In genomic region chr15:27575932-27576331, GRCm38 (mm10) we compare ENCODE assay signal across 11 mouse cellular contexts. TPM values are rescaled to one million over a fixed set of nuclear protein-coding genes. Genes with fewer than 3 reads are reported as not detected.
DNase-seq lines count a peak whose midpoint lies in the region; ATAC-seq and TF ChIP-seq lines count a peak whose summit lies in the region.
"Had no signal": no experiment of that assay in that cellular context is flagged by ENCODE, and none has a peak within 500 bp of the region (broad histone marks: within the 10 kb centered on the region; RNA-seq: fewer than 3 reads in every experiment).

No protein-coding gene starts in this region.

- ATAC-seq in forebrain, embryonic 14.5 days, result 0 out of 2 replicates have a peak, but pooled peaks have one; percentile 32
- ATAC-seq in forebrain, embryonic 11.5 days (replicated peaks; ENCODE audit: low FRiP score), result no peak
- ATAC-seq: liver, embryonic 12.5 days had no signal

- H3K36me3 ChIP-seq in forebrain, embryonic 14.5 days (ENCODE audit: control insufficient read depth, insufficient read depth, low read length), result peaks cover 15% of the 10 kb centered on the region
- no peaks in the 10 kb centered on the region for H3K36me3 ChIP-seq in forebrain, embryonic 11.5 days (ENCODE audit: control insufficient read depth, insufficient read depth, low read length)

- H3K4me1 ChIP-seq in forebrain, embryonic 14.5 days (ENCODE audit: control insufficient read depth, insufficient read depth, low read length), result peaks cover 7% of the 10 kb centered on the region; the same call in 1 of the 2 replicates
- H3K4me1 ChIP-seq in forebrain, embryonic 11.5 days (replicated peaks; ENCODE audit: control insufficient read depth, insufficient read depth, low read length), result no peaks in the 10 kb centered on the region
- H3K4me1 ChIP-seq: liver, embryonic 12.5 days had no signal

- no peak overlapping the region for H3K4me3 ChIP-seq in forebrain, embryonic 14.5 days (ENCODE audit: low read depth, low read length)
- H3K4me3 ChIP-seq in forebrain, embryonic 11.5 days (ENCODE audit: low read depth, low read length), result no peak overlapping the region
- H3K4me3 ChIP-seq in layer of hippocampus, adult 2 months, result no peak overlapping the region
- H3K4me3 ChIP-seq: liver, embryonic 12.5 days had no signal

- peak overlapping the region; percentile 2; the same call in 1 of the 2 replicates for H3K27ac ChIP-seq in forebrain, embryonic 14.5 days (ENCODE audit: low read depth, low read length)
- no peak overlapping the region for H3K27ac ChIP-seq in forebrain, embryonic 11.5 days (ENCODE audit: low read depth, low read length)
- H3K27ac ChIP-seq in layer of hippocampus, adult 2 months, result peak overlapping the region; percentile 86
- H3K27ac ChIP-seq: liver, embryonic 12.5 days had no signal

- DNase-seq in forebrain, embryonic 14.5 days (ENCODE audit: low spot score), result peak; percentile 35
- no peak for DNase-seq in forebrain, embryonic 11.5 days (ENCODE audit: low spot score)
- no peak for DNase-seq in layer of hippocampus, adult 2 months (ENCODE audit: low spot score in 2 of 2)
- DNase-seq in layer of hippocampus, postnatal 10 days (ENCODE audit: low spot score in 2 of 2), result no peak
- peak; percentile 87 for DNase-seq in Muller cell, postnatal 12 days (ENCODE audit: inconsistent ontology term)
- peak; percentile 37 for DNase-seq in heart, postnatal 36 days
- no peak for DNase-seq in frontal cortex, postnatal 25 days (ENCODE audit: low spot score in 2 of 2)
- no peak for DNase-seq in adrenal gland, postnatal 36 days
- DNase-seq: cerebellum, postnatal 25 days; midbrain, embryonic 14.5 days had no signal

- H3K4me2 ChIP-seq in forebrain, embryonic 14.5 days (ENCODE audit: low read length), result no peak overlapping the region
- no peak overlapping the region for H3K4me2 ChIP-seq in forebrain, embryonic 11.5 days (ENCODE audit: low read depth, low read length, severe bottlenecking)
- H3K4me2 ChIP-seq: liver, embryonic 12.5 days had no signal

- H3K9ac ChIP-seq in forebrain, embryonic 14.5 days (ENCODE audit: low read length), result no peak overlapping the region
- H3K9ac ChIP-seq in forebrain, embryonic 11.5 days (ENCODE audit: low read length), result no peak overlapping the region
- H3K9ac ChIP-seq: liver, embryonic 12.5 days had no signal

- H3K27me3 ChIP-seq in forebrain, embryonic 14.5 days (replicated peaks; ENCODE audit: control insufficient read depth, insufficient read depth, low read length), result no peaks in the 10 kb centered on the region
- no peaks in the 10 kb centered on the region for H3K27me3 ChIP-seq in forebrain, embryonic 11.5 days (ENCODE audit: control insufficient read depth, insufficient read depth, low read length)
- H3K27me3 ChIP-seq: liver, embryonic 12.5 days had no signal

- intact Hi-C loops in heart, postnatal 36 days (cut with DNase I), result no loop called here

- no peak for TF ChIP-seq CTCF in layer of hippocampus, adult 2 months (conservative IDR thresholded peaks at IDR 0.05)

- WGBS in forebrain, embryonic 14.5 days, result 80% methylated on average over 3 of the region's 3 CpGs
- WGBS in forebrain, embryonic 11.5 days, result 99% methylated on average over 3 of the region's 3 CpGs

- H3K9me3 ChIP-seq in forebrain, embryonic 14.5 days (replicated peaks; ENCODE audit: control insufficient read depth, low read length), result no peaks in the 10 kb centered on the region
- H3K9me3 ChIP-seq in forebrain, embryonic 11.5 days (ENCODE audit: control insufficient read depth, low read length), result no peaks in the 10 kb centered on the region
- H3K9me3 ChIP-seq: liver, embryonic 12.5 days had no signal

RNA-seq across cellular contexts. Expression of gene Otulin, which starts 54.6 kb away (rescaled TPM):
- polyA plus RNA-seq in forebrain, embryonic 14.5 days (2014; fragmentation: Nextera tagmentation; extraction: Ambion mirVana), result 35.0 and 36.0 TPM in 2 replicates
- 35.7 and 44.0 TPM in 2 replicates for polyA plus RNA-seq in forebrain, embryonic 11.5 days (2014; fragmentation: Nextera tagmentation; extraction: Ambion mirVana)
- total RNA-seq in layer of hippocampus, adult 2 months (2021), result 10 to 100 TPM; 19.4 to 23.1 TPM
- total RNA-seq in layer of hippocampus, postnatal 10 days (2021), result 10 to 100 TPM; 24.7 to 28.7 TPM
- total RNA-seq in heart, postnatal 36 days (2021), result 10 to 100 TPM; 30.4 to 31.0 TPM
- total RNA-seq in adrenal gland, postnatal 36 days (2021), result 10 to 100 TPM; 32.5 to 39.5 TPM

Comparison
In these comparisons a context has a peak if more than half of its experiments do, and no peak if none do; other contexts are left out.
1. DNase-seq: peak in forebrain, embryonic 14.5 days (single experiment), Muller cell, postnatal 12 days (single experiment) and heart, postnatal 36 days (2 of 2); none in forebrain, embryonic 11.5 days (single experiment), layer of hippocampus, adult 2 months (0 of 2), layer of hippocampus, postnatal 10 days (0 of 2), frontal cortex, postnatal 25 days (0 of 2) and adrenal gland, postnatal 36 days (0 of 2).